Mouse (Mus musculus) myocyte (in vitro differentiated cells): ENCODE results near the gene Slc4a3. TPM values are rescaled to one million over a fixed set of nuclear protein-coding genes. Genes with fewer than 3 reads are reported as not detected.

ENCODE experiments used
- H3K27me3 ChIP-seq: one replicate; pipeline ENCODE4 v1.6.1; 2011; ENCODE audit not compliant: control insufficient read depth, insufficient read depth, insufficient read length
- H3K36me3 ChIP-seq: one replicate; pipeline ENCODE4 v1.6.1; 2011; ENCODE audit not compliant: control insufficient read depth, insufficient read depth
- H3K4me2 ChIP-seq: one replicate; pipeline ENCODE4 v1.6.1; 2011; ENCODE audit warnings: low read depth, control low read depth
- H3K4me3 ChIP-seq: one replicate; pipeline ENCODE4 v1.5.1; 2011; ENCODE audit warnings: mild to moderate bottlenecking, control low read depth, moderate library complexity
- H3K79me2 ChIP-seq: one replicate; pipeline ENCODE4 v1.6.1; 2011; ENCODE audit not compliant: control insufficient read depth, insufficient read depth
- H3ac ChIP-seq: one replicate; pipeline ENCODE4 v1.6.1; 2011; ENCODE audit not compliant: control insufficient read depth, insufficient read length
- CEBPB ChIP-seq: IDR thresholded peaks from 2 replicates; pipeline ENCODE4 v1.6.1; 2011; ENCODE audit warnings: mild to moderate bottlenecking, moderate library complexity; ENCODE audit not compliant: poor library complexity, insufficient read depth, severe bottlenecking
- E2F4 ChIP-seq: IDR thresholded peaks from one replicate; pipeline ENCODE4 v1.6.1; 2011; ENCODE audit warnings: mild to moderate bottlenecking, control low read depth, moderate library complexity; ENCODE audit not compliant: insufficient read depth
- MAX ChIP-seq: IDR thresholded peaks from one replicate; pipeline ENCODE4 v1.6.1; 2011; ENCODE audit warnings: low read depth, mild to moderate bottlenecking, control low read depth
- MYOD1 ChIP-seq, 3 experiments: IDR thresholded peaks; one replicate each; pipeline ENCODE4 v1.6.1; 2011; ENCODE audit warnings: control low read depth in 2 of 3, low read depth in 2 of 3, mild to moderate bottlenecking in 2 of 3, moderate library complexity in 1 of 3; ENCODE audit not compliant: insufficient read length in 2 of 3, control insufficient read depth in 1 of 3
- MYOG ChIP-seq, 3 experiments: IDR thresholded peaks; one replicate each; pipeline ENCODE4 v1.6.1; 2011; ENCODE audit warnings: control low read depth in 2 of 3, low read depth in 2 of 3, mild to moderate bottlenecking in 2 of 3; ENCODE audit not compliant: insufficient read length in 2 of 3, control insufficient read depth in 1 of 3, insufficient read depth in 1 of 3
- POLR2A ChIP-seq: IDR thresholded peaks from one replicate; pipeline ENCODE4 v1.6.1; 2011; ENCODE audit warnings: low read depth, mild to moderate bottlenecking, control low read depth, moderate library complexity; ENCODE audit not compliant: insufficient read length
- POLR2AphosphoS2 ChIP-seq: IDR thresholded peaks from one replicate; pipeline ENCODE4 v1.6.1; 2011; ENCODE audit warnings: low read depth, control low read depth; ENCODE audit not compliant: insufficient read length
- REST ChIP-seq: IDR thresholded peaks from one replicate; pipeline ENCODE4 v1.6.1; 2011; ENCODE audit warnings: mild to moderate bottlenecking, control low read depth, moderate library complexity; ENCODE audit not compliant: insufficient read depth, insufficient read length
- SRF ChIP-seq: IDR thresholded peaks from one replicate; pipeline ENCODE4 v1.6.1; 2011; ENCODE audit warnings: low read depth; ENCODE audit not compliant: control insufficient read depth, insufficient read length
- TCF12 ChIP-seq: IDR thresholded peaks from one replicate; pipeline ENCODE4 v1.6.1; 2011; ENCODE audit warnings: mild to moderate bottlenecking, control low read depth; ENCODE audit not compliant: poor library complexity, insufficient read depth, severe bottlenecking
- TCF3 ChIP-seq: IDR thresholded peaks from one replicate; pipeline ENCODE4 v1.6.1; 2011; ENCODE audit warnings: low read depth, control low read depth; ENCODE audit not compliant: insufficient read length
- USF1 ChIP-seq: IDR thresholded peaks from one replicate; pipeline ENCODE4 v1.6.1; 2011; ENCODE audit warnings: low read depth, mild to moderate bottlenecking, control low read depth, moderate library complexity
- polyA plus RNA-seq: library from polyadenylated mRNA; unstranded; fragments of >200 nt; fragmentation: generic; extraction: Trizol; gene quantifications from one replicate; pipeline ENCODE4 v1.2.1, GENCODE M21; 2012; ENCODE audit warnings: missing spikeins

The Slc4a3 gene
- polyA plus RNA-seq, 1 experiment, result 48.6 TPM

DNA sequence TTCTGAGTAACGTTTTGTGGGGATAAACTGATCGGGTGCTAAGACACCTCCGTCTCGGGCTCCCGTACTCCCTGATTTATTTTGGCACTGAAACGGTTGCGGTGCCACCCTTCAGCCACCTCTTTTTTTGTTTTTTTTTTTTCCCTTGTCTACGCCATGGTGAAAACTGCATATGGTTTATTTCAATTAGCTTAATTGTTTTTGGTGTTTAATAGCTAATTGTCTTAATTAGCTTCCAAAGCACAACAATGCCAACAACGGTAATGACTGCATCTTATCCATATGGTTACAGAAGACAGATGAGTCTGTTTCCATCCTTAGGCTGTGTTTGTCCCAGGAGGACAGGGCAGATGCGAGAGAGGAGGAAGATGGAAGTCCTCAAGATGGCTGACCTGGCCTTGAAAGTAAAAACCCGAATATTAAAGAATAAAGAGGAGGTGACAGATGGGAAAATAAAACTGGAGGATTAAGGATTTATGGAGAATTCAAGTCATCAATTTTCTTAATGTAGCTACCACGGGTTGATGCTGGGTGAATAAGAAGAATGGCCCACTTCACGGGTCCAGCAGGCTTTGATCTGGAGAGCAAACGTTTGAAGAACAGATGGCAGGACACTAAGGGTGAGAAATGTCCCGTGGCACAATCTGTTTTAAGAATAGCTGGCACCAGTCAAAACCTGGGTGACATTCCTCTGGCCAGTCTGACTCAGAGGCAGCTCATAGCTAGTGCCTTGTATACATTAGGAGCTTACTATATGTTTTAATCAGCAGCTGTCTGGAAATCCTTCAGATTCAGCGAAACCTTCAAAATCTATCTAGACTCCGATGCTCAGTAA, 28.6 kb downstream of the Slc4a3 start:
- Histone ChIP-seq H3K27me3 (peaks cover 36% of the 10 kb centered on the region), H3ac (no peak overlapping the region), H3K4me3 (no peak overlapping the region), H3K79me2 (no peaks in the 10 kb centered on the region), H3K36me3 (no peaks in the 10 kb centered on the region), H3K4me2 (no peak overlapping the region)
- TF ChIP-seq E2F4, result no peak
- no peak for TF ChIP-seq POLR2AphosphoS2
- TF ChIP-seq USF1, result no peak
- no peak for TF ChIP-seq TCF3
- no peak for TF ChIP-seq MAX
- no peak for TF ChIP-seq MYOD1 (IDR thresholded peaks at IDR 0.05; ENCODE audit: control insufficient read depth in 1 of 3, insufficient read length in 2 of 3, low read depth in 2 of 3)
- no peak for TF ChIP-seq MYOG (IDR thresholded peaks at IDR 0.05; ENCODE audit: control insufficient read depth in 1 of 3, insufficient read depth in 1 of 3, insufficient read length in 2 of 3, low read depth in 2 of 3)
- TF ChIP-seq REST, result no peak
- TF ChIP-seq POLR2A, result no peak
- no peak for TF ChIP-seq CEBPB
- TF ChIP-seq SRF, result no peak
- no peak for TF ChIP-seq TCF12

DNA sequence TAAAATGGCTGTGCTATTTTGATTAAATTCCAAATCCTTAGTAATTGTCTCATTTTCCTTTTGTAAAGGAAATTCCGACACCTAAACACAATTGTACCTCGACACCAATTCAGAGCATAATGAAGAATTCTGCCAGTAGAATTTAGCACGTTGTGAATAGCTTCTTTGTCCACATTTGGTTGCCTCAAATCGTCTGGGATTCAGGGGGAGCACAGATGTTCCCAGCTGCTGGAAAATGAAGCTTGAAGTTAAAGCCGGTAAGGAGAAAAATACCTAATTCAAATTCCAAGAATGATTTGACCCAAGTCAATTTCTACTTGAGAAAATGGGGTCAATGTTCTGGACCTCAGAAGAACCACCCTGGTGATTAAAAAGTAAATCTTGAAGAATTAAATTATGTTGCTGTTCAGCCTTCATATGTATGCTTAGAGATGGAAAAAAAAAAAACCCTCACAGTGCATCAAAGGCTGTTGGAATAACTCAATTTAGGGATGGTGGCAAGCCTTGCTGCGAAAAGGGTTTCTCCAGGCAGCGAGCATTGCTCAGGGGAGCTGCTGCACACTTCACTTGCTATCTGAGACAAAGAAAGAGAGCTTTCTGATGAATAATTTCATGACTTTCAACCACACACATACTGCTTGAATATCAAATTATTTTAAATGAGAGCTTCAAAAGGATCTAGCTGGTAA, 36.0 kb downstream of the Slc4a3 start:
- Histone ChIP-seq H3K4me2 (no peak overlapping the region), H3K27me3 (peaks cover 10% of the 10 kb centered on the region)
- TF ChIP-seq CEBPB, result no peak
- no peak for TF ChIP-seq TCF3
- TF ChIP-seq USF1, result no peak
- TF ChIP-seq MYOG (IDR thresholded peaks at IDR 0.05; ENCODE audit: control insufficient read depth in 1 of 3, insufficient read depth in 1 of 3, insufficient read length in 2 of 3, low read depth in 2 of 3), result no peak
- TF ChIP-seq TCF12, result no peak
- TF ChIP-seq REST, result no peak
- TF ChIP-seq MAX, result no peak

DNA sequence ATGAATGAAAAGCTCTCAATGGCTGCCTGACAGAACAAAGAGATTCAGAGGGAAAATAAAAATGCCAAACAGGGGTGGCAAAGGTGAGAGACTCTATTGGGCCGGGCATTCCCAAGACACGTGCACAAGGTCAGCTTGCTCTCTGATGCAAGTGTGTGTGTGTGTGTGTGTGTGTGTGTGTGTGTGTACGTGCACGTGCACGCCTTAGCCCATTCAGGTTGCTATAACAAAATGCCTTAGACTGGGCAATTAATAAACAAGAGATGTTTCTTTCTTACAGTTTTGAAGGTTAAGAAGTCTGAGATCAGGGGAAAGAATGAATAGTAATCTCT, 36.5 kb downstream of the Slc4a3 start:
- Histone ChIP-seq H3K79me2 (no peaks in the 10 kb centered on the region), H3K4me3 (no peak overlapping the region), H3K4me2 (no peak overlapping the region), H3K27me3 (peaks cover 10% of the 10 kb centered on the region), H3ac (no peak overlapping the region), H3K36me3 (no peaks in the 10 kb centered on the region)
- no peak for TF ChIP-seq TCF3
- no peak for TF ChIP-seq MYOD1 (IDR thresholded peaks at IDR 0.05; ENCODE audit: control insufficient read depth in 1 of 3, insufficient read length in 2 of 3, low read depth in 2 of 3)
- no peak for TF ChIP-seq TCF12
- no peak for TF ChIP-seq REST
- TF ChIP-seq CEBPB, result no peak
- no peak for TF ChIP-seq MAX
- TF ChIP-seq E2F4, result no peak
- no peak for TF ChIP-seq POLR2AphosphoS2

More for the DNA sequence above, 36.0 kb downstream of the Slc4a3 start:
- H3K4me3 ChIP-seq, result no peak overlapping the region
- no peaks in the 10 kb centered on the region for H3K36me3 ChIP-seq
- H3ac ChIP-seq, result no peak overlapping the region
- no peaks in the 10 kb centered on the region for H3K79me2 ChIP-seq

DNA sequence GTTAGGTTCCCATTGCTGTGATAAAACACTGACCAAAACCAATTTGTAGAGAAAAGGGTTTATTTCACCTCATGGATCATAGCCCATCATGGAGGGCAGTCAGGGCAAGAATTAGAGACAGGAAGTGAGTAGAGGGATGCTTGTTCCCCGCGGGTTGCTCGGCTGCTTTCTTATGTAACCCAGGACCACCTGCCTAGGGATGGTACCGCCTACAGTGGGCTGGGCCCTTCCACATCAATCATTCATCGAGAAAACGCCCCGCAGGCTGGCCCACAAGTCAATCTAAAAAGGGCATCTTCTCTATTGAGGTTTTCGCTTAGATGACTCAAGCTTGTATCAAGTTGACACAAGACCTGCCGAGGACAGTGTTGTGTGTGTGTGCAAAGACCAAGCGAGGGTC, 37.0 kb downstream of the Slc4a3 start:
- H3K4me3 ChIP-seq, result no peak overlapping the region
- no peak overlapping the region for H3ac ChIP-seq
- peaks cover 10% of the 10 kb centered on the region for H3K27me3 ChIP-seq
- TF ChIP-seq MYOG (IDR thresholded peaks at IDR 0.05; ENCODE audit: control insufficient read depth in 1 of 3, insufficient read depth in 1 of 3, insufficient read length in 2 of 3, low read depth in 2 of 3), result no peak
- no peak for TF ChIP-seq TCF3
- no peak for TF ChIP-seq E2F4
- TF ChIP-seq SRF, result no peak
- no peak for TF ChIP-seq REST
- TF ChIP-seq USF1, result no peak
- TF ChIP-seq POLR2A, result no peak
- no peak for TF ChIP-seq TCF12
- no peak for TF ChIP-seq MYOD1 (IDR thresholded peaks at IDR 0.05; ENCODE audit: control insufficient read depth in 1 of 3, insufficient read length in 2 of 3, low read depth in 2 of 3)
- TF ChIP-seq MAX, result no peak
- no peak for TF ChIP-seq POLR2AphosphoS2
- no peaks in the 10 kb centered on the region for H3K79me2 ChIP-seq
- no peak overlapping the region for H3K4me2 ChIP-seq
- no peaks in the 10 kb centered on the region for H3K36me3 ChIP-seq
